Mouse (Mus musculus) hindbrain, embryonic 11.5 days (tissue): ENCODE data around the gene Mras. TPM values are rescaled to one million over a fixed set of nuclear protein-coding genes. Genes with fewer than 3 reads are reported as not detected.
A peak's percentile ranks its signal among the peaks of the same experiment; 100 is the strongest.

Experiments
- ATAC-seq: fragments of 200-750 bp; cut with Nextera tagmentation; 2 replicates; pipeline ENCODE4 v1.8.0; 2017; ENCODE audit warnings: mild to moderate bottlenecking, moderate TSS enrichment, moderate library complexity; ENCODE audit not compliant: low FRiP score
- DNase-seq: peaks from one replicate; pipeline ENCODE4 v3.0.0-alpha.2; 2015; ENCODE audit warnings: low spot score
- H3K27ac ChIP-seq: fragments of 300-500 bp; sonication (generic); 2 replicates; pipeline ENCODE4 v1.5.1; 2014; ENCODE audit warnings: mild to moderate bottlenecking, low read depth, low read length
- H3K27me3 ChIP-seq: fragments of 300-500 bp; sonication (generic); 2 replicates; pipeline ENCODE4 v1.6.1; 2014; ENCODE audit warnings: mild to moderate bottlenecking, low read length, moderate library complexity, mixed read lengths; ENCODE audit not compliant: control insufficient read depth, insufficient read depth
- H3K36me3 ChIP-seq: fragments of 300-500 bp; sonication (generic); 2 replicates; pipeline ENCODE4 v1.6.1; 2014; ENCODE audit warnings: mild to moderate bottlenecking, low read length, moderate library complexity, mixed read lengths; ENCODE audit not compliant: control insufficient read depth, insufficient read depth
- H3K4me1 ChIP-seq: fragments of 300-500 bp; sonication (generic); replicated peaks from 2 replicates; pipeline ENCODE4 v1.6.1; 2014; ENCODE audit warnings: low read length, mixed read lengths; ENCODE audit not compliant: control insufficient read depth, insufficient read depth
- H3K4me2 ChIP-seq: fragments of 300-500 bp; sonication (generic); replicated peaks from 2 replicates; pipeline ENCODE4 v1.6.1; 2014; ENCODE audit warnings: mild to moderate bottlenecking, low read depth, low read length
- H3K4me3 ChIP-seq: fragments of 300-500 bp; sonication (generic); 2 replicates; pipeline ENCODE4 v1.5.1; 2014; ENCODE audit warnings: low read depth, low read length
- H3K9ac ChIP-seq: fragments of 300-500 bp; sonication (generic); 2 replicates; pipeline ENCODE4 v1.6.1; 2014; ENCODE audit warnings: low read depth, low read length
- H3K9me3 ChIP-seq: fragments of 300-500 bp; sonication (generic); 2 replicates; pipeline ENCODE4 v1.6.1; 2016; ENCODE audit warnings: low read length; ENCODE audit not compliant: control insufficient read depth
- WGBS: fragments of 180-500 bp; shearing (Covaris S2); extraction: QIAGEN DNeasy Blood & Tissue Kit; methylation state at CpG from one replicate; pipeline ENCODE4 v1.1.7; 2014; 5-methylcytosine and 5-hydroxymethylcytosine counted together
- polyA plus RNA-seq: library from polyadenylated mRNA; unstranded; fragments of >200 nt; fragmentation: Nextera tagmentation; extraction: Ambion mirVana; gene quantifications from 2 replicates; pipeline ENCODE4 v1.2.1, GENCODE M21; 2014

Gene Mras
- polyA plus RNA-seq, 1 experiment from 2014 or later: 20.7 TPM

GRCm38 (mm10) chr9:99447323-99447722, 10.1 kb upstream of the Mras start:
- no peak overlapping the region for H3K4me2 ChIP-seq
- no peaks in the 10 kb centered on the region for H3K36me3 ChIP-seq
- H3K4me3 ChIP-seq: no peak overlapping the region
- 89% methylated on average over 3 of the region's 3 CpGs for WGBS
- no peaks in the 10 kb centered on the region for H3K9me3 ChIP-seq
- H3K4me1 ChIP-seq: no peaks in the 10 kb centered on the region
- no peak for DNase-seq
- H3K27ac ChIP-seq: no peak overlapping the region
- H3K9ac ChIP-seq: no peak overlapping the region
- H3K27me3 ChIP-seq: no peaks in the 10 kb centered on the region
- no peak for ATAC-seq

DNA sequence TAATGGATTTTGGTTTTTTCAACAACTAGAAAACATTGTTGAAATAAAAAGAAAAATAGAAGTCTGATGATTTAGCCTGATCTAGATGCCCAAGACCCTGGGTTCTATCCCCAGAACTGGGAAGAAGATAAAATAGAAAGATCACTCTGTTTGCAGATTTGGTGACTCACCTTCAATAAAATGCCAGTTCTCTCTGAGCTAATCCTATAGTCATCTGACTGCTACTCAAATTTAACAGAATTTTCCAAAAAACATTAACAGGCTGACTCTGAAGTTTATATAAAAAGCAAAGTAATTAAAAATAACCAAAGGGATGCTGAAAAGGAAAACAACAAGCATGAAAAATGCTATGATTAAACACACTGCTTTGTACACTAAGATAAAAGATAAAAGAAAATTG, 9.1 kb upstream of the Mras start:
- H3K4me1 ChIP-seq: no peaks in the 10 kb centered on the region
- ATAC-seq (no peak), DNase-seq (no peak)
- no peak overlapping the region for H3K4me2 ChIP-seq
- no peak overlapping the region for H3K27ac ChIP-seq
- H3K9me3 ChIP-seq: no peaks in the 10 kb centered on the region
- H3K27me3 ChIP-seq: no peaks in the 10 kb centered on the region
- H3K9ac ChIP-seq: no peak overlapping the region
- H3K36me3 ChIP-seq: no peaks in the 10 kb centered on the region
- no peak overlapping the region for H3K4me3 ChIP-seq

DNA sequence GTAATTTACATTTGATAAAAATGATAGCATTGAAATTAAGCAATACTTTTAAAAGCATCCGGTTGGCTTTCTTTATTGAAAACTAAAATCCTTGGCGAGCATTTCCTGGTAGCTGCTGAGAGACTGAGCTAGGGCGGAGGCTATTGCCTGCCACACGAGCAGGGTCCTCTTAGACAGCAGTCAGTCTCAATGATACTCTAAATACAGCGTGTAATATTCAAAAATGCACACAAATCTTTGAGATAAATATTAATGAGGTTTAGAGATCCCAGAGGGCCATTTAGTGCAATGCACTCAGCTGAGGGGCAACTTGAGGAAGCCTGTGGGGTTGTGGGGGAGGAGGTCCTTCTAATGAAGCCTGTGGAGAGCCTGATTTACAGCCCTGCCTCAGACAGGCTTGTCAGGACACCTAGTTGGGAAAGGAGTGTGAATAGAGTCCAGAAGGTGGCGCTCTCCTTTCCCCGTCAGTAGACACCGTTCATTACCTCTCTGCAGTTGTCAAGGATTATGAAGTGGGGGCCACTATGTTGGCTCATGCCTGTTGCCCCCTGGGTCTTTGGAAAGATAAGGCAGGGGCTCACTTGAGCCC, 7.5 kb upstream of the Mras start:
- Histone ChIP-seq H3K27ac (no peak overlapping the region), H3K4me3 (no peak overlapping the region), H3K36me3 (no peaks in the 10 kb centered on the region), H3K9me3 (no peaks in the 10 kb centered on the region), H3K4me2 (no peak overlapping the region), H3K4me1 (no peaks in the 10 kb centered on the region), H3K9ac (no peak overlapping the region), H3K27me3 (no peaks in the 10 kb centered on the region)
- peak; percentile 56 for DNase-seq
- ATAC-seq: peak; percentile 51; the same call in 1 of the 2 replicates
- WGBS: 42% methylated on average over 8 of the region's 8 CpGs

DNA sequence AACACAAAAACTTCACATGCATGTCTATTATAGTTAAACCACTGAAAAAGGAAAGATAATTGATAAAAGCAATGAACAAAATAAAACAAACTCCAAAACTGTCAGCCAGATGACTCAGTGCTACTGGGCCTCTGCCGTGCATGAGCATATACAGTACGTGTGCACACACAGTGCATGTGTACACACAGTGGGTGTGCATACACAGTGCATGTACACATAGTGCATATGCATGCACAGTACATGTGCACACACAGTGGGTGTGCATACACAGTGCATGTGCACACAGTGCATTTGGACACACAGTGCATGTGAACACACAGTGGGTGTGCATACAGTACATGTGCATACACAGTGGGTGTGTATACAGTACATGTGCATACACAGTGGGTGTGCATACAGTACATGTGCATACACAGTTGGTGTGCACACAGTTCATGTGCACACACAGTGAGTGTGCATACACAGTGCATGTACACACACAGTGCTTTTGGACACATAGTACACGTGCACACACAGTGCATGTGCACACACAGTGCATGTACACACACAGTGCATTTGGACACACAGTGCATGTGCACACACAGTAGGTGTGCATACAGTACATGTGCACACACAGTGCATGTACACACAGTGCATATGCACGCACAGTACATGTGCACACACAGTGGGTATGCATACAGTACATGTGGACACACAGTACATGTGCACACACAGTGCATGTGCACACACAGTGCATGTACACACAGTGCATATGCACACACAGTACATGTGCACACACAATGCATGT, 4.7 kb upstream of the Mras start:
- H3K4me1 ChIP-seq: no peaks in the 10 kb centered on the region
- H3K27ac ChIP-seq: no peak overlapping the region
- peaks cover 13% of the 10 kb centered on the region for H3K27me3 ChIP-seq
- no peak overlapping the region for H3K9ac ChIP-seq
- H3K36me3 ChIP-seq: no peaks in the 10 kb centered on the region
- ATAC-seq (no peak; the same call in 1 of the 2 replicates), DNase-seq (no peak)
- no peak overlapping the region for H3K4me3 ChIP-seq
- H3K4me2 ChIP-seq: no peak overlapping the region
- WGBS: 89% methylated on average over 4 of the region's 4 CpGs
- no peaks in the 10 kb centered on the region for H3K9me3 ChIP-seq

GRCm38 (mm10) chr9:99440941-99441340, 3.8 kb upstream of the Mras start:
- no peaks in the 10 kb centered on the region for H3K4me1 ChIP-seq
- DNase-seq: no peak

DNA sequence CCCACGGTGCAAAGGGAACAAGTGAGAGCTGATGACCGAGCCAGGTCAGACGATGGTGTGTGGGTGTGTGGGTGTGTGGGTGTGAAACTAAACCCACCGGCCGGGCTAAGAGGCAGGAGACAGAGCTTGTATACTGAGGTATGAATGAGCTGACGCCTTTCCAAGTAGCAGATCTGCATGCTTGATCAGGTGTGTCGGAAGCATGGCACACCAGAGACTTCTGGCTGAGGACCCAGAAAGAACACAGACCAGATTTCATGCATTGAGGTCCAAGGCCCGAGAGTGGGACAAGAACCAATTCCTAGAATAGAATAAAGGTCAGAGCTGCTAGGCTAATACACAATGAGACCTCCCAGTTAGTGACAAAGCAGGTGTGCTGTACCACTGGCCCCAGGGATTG, 1.9 kb upstream of the Mras start:
- no peak overlapping the region for H3K4me2 ChIP-seq
- no peaks in the 10 kb centered on the region for H3K36me3 ChIP-seq
- no peak for DNase-seq
- 0 out of 2 replicates have a peak, but pooled peaks cover 5% of the 10 kb centered on the region for H3K4me1 ChIP-seq
- H3K27ac ChIP-seq: no peak overlapping the region
- no peaks in the 10 kb centered on the region for H3K9me3 ChIP-seq
- no peak for ATAC-seq
- no peak overlapping the region for H3K4me3 ChIP-seq
- 77% methylated on average over 8 of the region's 8 CpGs for WGBS
- H3K9ac ChIP-seq: no peak overlapping the region
- peaks cover 13% of the 10 kb centered on the region for H3K27me3 ChIP-seq

More at GRCm38 (mm10) chr9:99440941-99441340, 3.8 kb upstream of the Mras start:
- WGBS: 85% methylated on average over 5 of the region's 5 CpGs
- no peak overlapping the region for H3K27ac ChIP-seq
- H3K9me3 ChIP-seq: no peaks in the 10 kb centered on the region
- H3K9ac ChIP-seq: no peak overlapping the region
- peaks cover 13% of the 10 kb centered on the region for H3K27me3 ChIP-seq
- no peak for ATAC-seq
- H3K4me3 ChIP-seq: no peak overlapping the region
- no peak overlapping the region for H3K4me2 ChIP-seq
- H3K36me3 ChIP-seq: no peaks in the 10 kb centered on the region

DNA sequence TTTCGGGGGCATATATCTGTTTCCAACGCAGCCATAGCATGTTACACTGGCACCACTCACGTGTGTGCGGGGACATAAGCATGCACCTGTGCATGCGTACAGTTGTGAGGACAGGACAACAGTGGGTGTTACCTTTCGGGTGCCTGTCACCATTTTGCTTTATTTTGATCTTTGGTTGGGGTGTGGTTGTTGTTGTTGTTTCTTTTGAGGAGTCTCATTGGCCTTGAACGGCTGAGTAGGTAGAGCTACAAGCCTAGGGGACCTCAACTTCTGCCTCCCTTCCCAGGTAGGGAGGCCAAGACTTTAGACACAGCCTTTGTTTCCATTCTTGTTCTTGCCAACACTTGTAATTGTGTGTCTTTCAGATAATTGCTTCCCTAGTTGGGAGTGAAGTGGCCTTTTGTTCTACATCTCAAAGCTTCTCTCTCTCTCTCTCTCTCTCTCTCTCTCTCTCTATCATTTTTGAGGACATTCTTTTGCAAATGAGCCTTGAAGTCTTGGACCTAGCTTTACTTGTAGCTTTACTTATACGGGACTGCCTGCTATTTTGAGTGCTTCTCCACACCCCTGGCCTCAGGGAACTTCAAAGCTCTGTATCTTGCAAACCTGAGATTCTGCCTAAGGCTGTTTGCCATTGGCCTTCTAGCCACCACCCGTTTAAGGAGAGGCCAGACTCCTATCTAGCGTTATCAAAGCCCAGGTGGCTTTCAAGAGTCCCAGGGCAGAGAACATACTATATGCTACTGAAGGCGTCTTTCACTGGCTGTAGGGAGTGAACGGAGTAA, 792 bp upstream of the Mras start:
- H3K9ac ChIP-seq: no peak overlapping the region
- H3K27ac ChIP-seq: no peak overlapping the region
- no peak overlapping the region for H3K4me2 ChIP-seq
- WGBS: 80% methylated on average over 12 of the region's 12 CpGs
- H3K4me1 ChIP-seq: 0 out of 2 replicates have a peak, but pooled peaks cover 5% of the 10 kb centered on the region
- peaks cover 13% of the 10 kb centered on the region for H3K27me3 ChIP-seq
- no peaks in the 10 kb centered on the region for H3K9me3 ChIP-seq
- ATAC-seq: no peak
- H3K36me3 ChIP-seq: no peaks in the 10 kb centered on the region
- no peak overlapping the region for H3K4me3 ChIP-seq
- DNase-seq: no peak

- Histone ChIP-seq H3K27ac (peak overlapping the region; percentile 77), H3K4me2 (peak overlapping the region; percentile 90), H3K36me3 (no peaks in the 10 kb centered on the region), H3K27me3 (peaks cover 13% of the 10 kb centered on the region), H3K9me3 (no peaks in the 10 kb centered on the region), H3K9ac (peak overlapping the region; percentile 92), H3K4me3 (peak overlapping the region; percentile 79), H3K4me1 (0 out of 2 replicates have a peak, but pooled peaks cover 5% of the 10 kb centered on the region)
- ATAC-seq (peak; percentile 80), DNase-seq (peak; percentile 79)
- 1% methylated on average over 66 of the region's 86 CpGs for WGBS
These were observed 775 bp downstream of the Mras start for GRCm38 (mm10) chr9:99436182-99437030.
